Mouse (Mus musculus) heart, embryonic 15.5 days (tissue): ENCODE results near the gene Kcnn4. TPM values are rescaled to one million over a fixed set of nuclear protein-coding genes. Genes with fewer than 3 reads are reported as not detected.

Source experiments
- ATAC-seq: fragments of 200-750 bp; cut with Nextera tagmentation; replicated peaks from 2 replicates; pipeline ENCODE4 v1.8.0; 2017; ENCODE audit warnings: low read depth, moderate TSS enrichment; ENCODE audit not compliant: insufficient number of reproducible peaks, insufficient read depth, low FRiP score
- H3K27ac ChIP-seq: fragments of 300-500 bp; sonication (generic); 2 replicates; pipeline ENCODE4 v1.5.1; 2015; ENCODE audit warnings: mild to moderate bottlenecking, inconsistent platforms
- H3K27me3 ChIP-seq: fragments of 300-500 bp; sonication (generic); 2 replicates; pipeline ENCODE4 v1.6.1; 2015; ENCODE audit warnings: inconsistent platforms
- H3K36me3 ChIP-seq: fragments of 300-500 bp; sonication (generic); 2 replicates; pipeline ENCODE4 v1.6.1; 2015; ENCODE audit warnings: mild to moderate bottlenecking, inconsistent platforms
- H3K4me1 ChIP-seq: fragments of 300-500 bp; sonication (generic); replicated peaks from 2 replicates; pipeline ENCODE4 v1.6.1; 2015; ENCODE audit warnings: inconsistent platforms
- H3K4me2 ChIP-seq: fragments of 300-500 bp; sonication (generic); 2 replicates; pipeline ENCODE4 v1.6.1; 2015; ENCODE audit warnings: inconsistent platforms, mild to moderate bottlenecking, moderate library complexity
- H3K4me3 ChIP-seq: fragments of 300-500 bp; sonication (generic); 2 replicates; pipeline ENCODE4 v1.5.1; 2015; ENCODE audit warnings: mild to moderate bottlenecking, inconsistent platforms
- H3K9ac ChIP-seq: fragments of 300-500 bp; sonication (generic); 2 replicates; pipeline ENCODE4 v1.6.1; 2015; ENCODE audit warnings: mild to moderate bottlenecking, inconsistent platforms
- H3K9me3 ChIP-seq: fragments of 300-500 bp; sonication (generic); replicated peaks from 2 replicates; pipeline ENCODE4 v1.6.1; 2016; ENCODE audit warnings: inconsistent platforms
- WGBS: fragments of 180-500 bp; shearing (Covaris S2); methylation state at CpG from one replicate; pipeline ENCODE4 v1.1.7; 2015; ENCODE audit warnings: mixed read lengths; 5-methylcytosine and 5-hydroxymethylcytosine counted together
- polyA plus RNA-seq: library from polyadenylated mRNA; unstranded; fragments of >200 nt; fragmentation: Nextera tagmentation; extraction: Ambion mirVana; gene quantifications from 2 replicates; pipeline ENCODE4 v1.2.1, GENCODE M21; 2015

Kcnn4 gene
- polyA plus RNA-seq, 1 experiment from 2014 or later, result 1.7 TPM

- Histone ChIP-seq H3K27me3 (no peaks in the 10 kb centered on the region), H3K4me2 (no peak overlapping the region), H3K4me1 (no peaks in the 10 kb centered on the region), H3K27ac (no peak overlapping the region), H3K4me3 (no peak overlapping the region), H3K36me3 (no peaks in the 10 kb centered on the region), H3K9me3 (no peaks in the 10 kb centered on the region), H3K9ac (no peak overlapping the region)
- 61% methylated on average over 5 of the region's 5 CpGs for WGBS
- no peak for ATAC-seq
These were observed 23.6 kb upstream of the Kcnn4 start for GRCm38 (mm10) chr7:24346444-24346843.

- no peak for ATAC-seq
- Histone ChIP-seq H3K27ac (no peak within 1 kb of the TSS), H3K27me3 (no peaks in the 10 kb centered on the region), H3K9ac (no peak within 1 kb of the TSS), H3K36me3 (no peaks in the 10 kb centered on the region), H3K4me3 (no peak within 1 kb of the TSS), H3K9me3 (no peaks in the 10 kb centered on the region), H3K4me1 (no peaks in the 10 kb centered on the region), H3K4me2 (no peak within 1 kb of the TSS)
- 37% methylated on average over 6 of the region's 6 CpGs for WGBS
These were observed 21.2 kb upstream of the Kcnn4 start, which contains the start of gene Lypd5 for GRCm38 (mm10) chr7:24348896-24349295. Gene Lypd5 (plus strand): TSS chr7:24349196.

GRCm38 (mm10) chr7:24355646-24356045 lies 14.4 kb upstream of the Kcnn4 start:
- ATAC-seq, result no peak
- no peaks in the 10 kb centered on the region for H3K36me3 ChIP-seq
- 77% methylated on average over 6 of the region's 6 CpGs for WGBS
- no peak overlapping the region for H3K4me2 ChIP-seq
- H3K4me1 ChIP-seq, result no peaks in the 10 kb centered on the region
- H3K27me3 ChIP-seq, result no peaks in the 10 kb centered on the region
- no peak overlapping the region for H3K27ac ChIP-seq
- H3K9ac ChIP-seq, result no peak overlapping the region
- H3K9me3 ChIP-seq, result no peaks in the 10 kb centered on the region
- no peak overlapping the region for H3K4me3 ChIP-seq

- WGBS, result 74% methylated on average over 10 of the region's 10 CpGs
- H3K36me3 ChIP-seq, result no peaks in the 10 kb centered on the region
- no peak for ATAC-seq
- no peaks in the 10 kb centered on the region for H3K9me3 ChIP-seq
- no peak overlapping the region for H3K4me3 ChIP-seq
- no peaks in the 10 kb centered on the region for H3K4me1 ChIP-seq
- no peaks in the 10 kb centered on the region for H3K27me3 ChIP-seq
- H3K27ac ChIP-seq, result no peak overlapping the region
- H3K4me2 ChIP-seq, result no peak overlapping the region
- H3K9ac ChIP-seq, result no peak overlapping the region
These were observed 14.0 kb upstream of the Kcnn4 start for GRCm38 (mm10) chr7:24356081-24356480.

GRCm38 (mm10) chr7:24357899-24358298 lies 12.2 kb upstream of the Kcnn4 start:
- Histone ChIP-seq H3K9me3 (no peaks in the 10 kb centered on the region), H3K27ac (no peak overlapping the region), H3K27me3 (no peaks in the 10 kb centered on the region), H3K4me1 (no peaks in the 10 kb centered on the region), H3K36me3 (no peaks in the 10 kb centered on the region), H3K4me3 (no peak overlapping the region), H3K9ac (no peak overlapping the region), H3K4me2 (no peak overlapping the region)
- no peak for ATAC-seq
- 44% methylated on average over 4 of the region's 4 CpGs for WGBS

GRCm38 (mm10) chr7:24359269-24359668 lies 10.8 kb upstream of the Kcnn4 start:
- 23% methylated on average over 9 of the region's 9 CpGs for WGBS
- Histone ChIP-seq H3K4me2 (no peak overlapping the region), H3K4me1 (no peaks in the 10 kb centered on the region), H3K36me3 (no peaks in the 10 kb centered on the region), H3K4me3 (no peak overlapping the region), H3K27ac (no peak overlapping the region), H3K27me3 (no peaks in the 10 kb centered on the region), H3K9ac (no peak overlapping the region), H3K9me3 (no peaks in the 10 kb centered on the region)
- ATAC-seq, result no peak

- no peaks in the 10 kb centered on the region for H3K27me3 ChIP-seq
- no peak overlapping the region for H3K27ac ChIP-seq
- H3K9me3 ChIP-seq, result no peaks in the 10 kb centered on the region
- no peak overlapping the region for H3K4me3 ChIP-seq
- H3K9ac ChIP-seq, result no peak overlapping the region
- WGBS, result 63% methylated on average over 4 of the region's 4 CpGs
- ATAC-seq, result no peak
- no peak overlapping the region for H3K4me2 ChIP-seq
- no peaks in the 10 kb centered on the region for H3K36me3 ChIP-seq
- H3K4me1 ChIP-seq, result 0 out of 2 replicates have a peak, but pooled peaks cover 3% of the 10 kb centered on the region
These were observed 9.1 kb upstream of the Kcnn4 start for GRCm38 (mm10) chr7:24361001-24361400.

GRCm38 (mm10) chr7:24363228-24363627 lies 6.8 kb upstream of the Kcnn4 start:
- Histone ChIP-seq H3K36me3 (no peaks in the 10 kb centered on the region), H3K27me3 (no peaks in the 10 kb centered on the region), H3K4me2 (no peak overlapping the region), H3K4me1 (0 out of 2 replicates have a peak, but pooled peaks cover 3% of the 10 kb centered on the region), H3K9me3 (no peaks in the 10 kb centered on the region), H3K9ac (no peak overlapping the region), H3K27ac (no peak overlapping the region), H3K4me3 (no peak overlapping the region)
- ATAC-seq, result no peak
- 19% methylated on average over 7 of the region's 7 CpGs for WGBS

GRCm38 (mm10) chr7:24364827-24365226 lies 5.2 kb upstream of the Kcnn4 start:
- no peak overlapping the region for H3K9ac ChIP-seq
- WGBS, result 21% methylated on average over 10 of the region's 10 CpGs
- H3K36me3 ChIP-seq, result no peaks in the 10 kb centered on the region
- H3K27me3 ChIP-seq, result no peaks in the 10 kb centered on the region
- H3K4me1 ChIP-seq, result 0 out of 2 replicates have a peak, but pooled peaks cover 3% of the 10 kb centered on the region
- ATAC-seq, result 0 out of 2 replicates have a peak, but pooled peaks have one; percentile 29
- H3K9me3 ChIP-seq, result no peaks in the 10 kb centered on the region
- no peak overlapping the region for H3K4me2 ChIP-seq
- H3K4me3 ChIP-seq, result no peak overlapping the region
- H3K27ac ChIP-seq, result no peak overlapping the region

- no peak for ATAC-seq
- Histone ChIP-seq H3K4me2 (no peak overlapping the region), H3K9me3 (no peaks in the 10 kb centered on the region), H3K9ac (no peak overlapping the region), H3K4me1 (0 out of 2 replicates have a peak, but pooled peaks cover 5% of the 10 kb centered on the region), H3K27ac (no peak overlapping the region), H3K4me3 (no peak overlapping the region), H3K27me3 (no peaks in the 10 kb centered on the region), H3K36me3 (no peaks in the 10 kb centered on the region)
- 61% methylated on average over 5 of the region's 5 CpGs for WGBS
These were observed 4.6 kb upstream of the Kcnn4 start for GRCm38 (mm10) chr7:24365258-24366014.

GRCm38 (mm10) chr7:24366716-24367632 lies 3.1 kb upstream of the Kcnn4 start:
- Histone ChIP-seq H3K4me3 (no peak overlapping the region), H3K4me1 (0 out of 2 replicates have a peak, but pooled peaks cover 5% of the 10 kb centered on the region), H3K27me3 (no peaks in the 10 kb centered on the region), H3K27ac (no peak overlapping the region), H3K9me3 (no peaks in the 10 kb centered on the region), H3K4me2 (no peak overlapping the region), H3K36me3 (no peaks in the 10 kb centered on the region), H3K9ac (no peak overlapping the region)
- WGBS, result 67% methylated on average over 15 of the region's 15 CpGs
- ATAC-seq, result no peak
